Mouse (Mus musculus) midbrain, postnatal 0 days (tissue): ENCODE data around the gene Casp12. TPM values are rescaled to one million over a fixed set of nuclear protein-coding genes. Genes with fewer than 3 reads are reported as not detected.

Experiments
- ATAC-seq: fragments of 200-750 bp; cut with Nextera tagmentation; 2 replicates; pipeline ENCODE4 v1.8.0; 2017; ENCODE audit warnings: moderate number of reproducible peaks, mild to moderate bottlenecking, moderate TSS enrichment, moderate library complexity; ENCODE audit not compliant: low FRiP score
- DNase-seq: peaks from one replicate; pipeline ENCODE4 v3.0.0-alpha.2; 2015; ENCODE audit warnings: low spot score
- H3K27ac ChIP-seq: fragments of 300-500 bp; sonication (generic); 2 replicates; pipeline ENCODE4 v1.5.1; 2014; ENCODE audit warnings: low read depth, mild to moderate bottlenecking, low read length, mixed read lengths
- H3K27me3 ChIP-seq: fragments of 300-500 bp; sonication (generic); 2 replicates; pipeline ENCODE4 v1.6.1; 2014; ENCODE audit warnings: low read length, control low read depth, mixed read lengths; ENCODE audit not compliant: insufficient read depth
- H3K36me3 ChIP-seq: fragments of 300-500 bp; sonication (generic); 2 replicates; pipeline ENCODE4 v1.6.1; 2014; ENCODE audit warnings: low read length, control low read depth, mixed read lengths; ENCODE audit not compliant: insufficient read depth
- H3K4me1 ChIP-seq: fragments of 300-500 bp; sonication (generic); 2 replicates; pipeline ENCODE4 v1.6.1; 2014; ENCODE audit warnings: mild to moderate bottlenecking, control low read depth, antibody characterized with exemption, low read length, mixed read lengths; ENCODE audit not compliant: insufficient read depth
- H3K4me2 ChIP-seq: fragments of 300-500 bp; sonication (generic); 2 replicates; pipeline ENCODE4 v1.6.1; 2014; ENCODE audit warnings: low read depth, mild to moderate bottlenecking, low read length, mixed read lengths; ENCODE audit not compliant: poor library complexity, severe bottlenecking
- H3K4me3 ChIP-seq: fragments of 300-500 bp; sonication (generic); 2 replicates; pipeline ENCODE4 v1.5.1; 2014; ENCODE audit warnings: low read depth, mild to moderate bottlenecking, low read length, moderate library complexity
- H3K9ac ChIP-seq: fragments of 300-500 bp; sonication (generic); replicated peaks from 2 replicates; pipeline ENCODE4 v1.6.1; 2014; ENCODE audit warnings: mild to moderate bottlenecking, low read length, moderate library complexity, mixed read lengths; ENCODE audit not compliant: poor library complexity, severe bottlenecking
- H3K9me3 ChIP-seq: fragments of 300-500 bp; sonication (generic); 2 replicates; pipeline ENCODE4 v1.6.1; 2016; ENCODE audit warnings: low read length, control low read depth
- CTCF ChIP-seq: IDR thresholded peaks from 2 replicates; pipeline ENCODE4 v1.5.1; 2016; ENCODE audit warnings: antibody characterized with exemption, mild to moderate bottlenecking
- WGBS: fragments of 180-500 bp; shearing (Covaris S2); extraction: QIAGEN DNeasy Blood & Tissue Kit; methylation state at CpG from one replicate; pipeline ENCODE4 v1.1.7; 2014; 5-methylcytosine and 5-hydroxymethylcytosine counted together
- polyA plus RNA-seq: library from polyadenylated mRNA; unstranded; fragments of >200 nt; fragmentation: Nextera tagmentation; extraction: Ambion mirVana; gene quantifications from 2 replicates; pipeline ENCODE4 v1.2.1, GENCODE M21; 2015
- total RNA-seq: library from RNA; depleted of rRNA; stranded (reverse); fragments of >200 nt; gene quantifications from 2 replicates; pipeline ENCODE4 v1.2.3, GENCODE M21; 2014; rRNA removed

Casp12 gene
- 0.44 and 1.2 TPM in 2 replicates for total RNA-seq
- 0.84 and 1.2 TPM in 2 replicates for polyA plus RNA-seq

- Histone ChIP-seq H3K4me1 (no peaks in the 10 kb centered on the region), H3K27ac (no peak within 1 kb of the TSS), H3K27me3 (no peaks in the 10 kb centered on the region), H3K9me3 (no peaks in the 10 kb centered on the region), H3K4me3 (no peak within 1 kb of the TSS), H3K36me3 (no peaks in the 10 kb centered on the region), H3K4me2 (no peak within 1 kb of the TSS), H3K9ac (no peak within 1 kb of the TSS)
- DNase-seq (no peak), ATAC-seq (no peak)
- TF ChIP-seq CTCF: no peak
- 71% methylated on average over 4 of the region's 4 CpGs for WGBS
Observed at GRCm38 (mm10) chr9:5345291-5345898, at the start of gene Casp12. Gene Casp12 (plus strand): TSS chr9:5345430.

GRCm38 (mm10) chr9:5296354-5297237 is 48.6 kb upstream of the Casp12 start:
- 73% methylated on average over 2 of the region's 2 CpGs for WGBS
- Histone ChIP-seq H3K4me2 (no peak overlapping the region), H3K4me1 (no peaks in the 10 kb centered on the region), H3K9me3 (no peaks in the 10 kb centered on the region), H3K27ac (no peak overlapping the region), H3K36me3 (no peaks in the 10 kb centered on the region), H3K27me3 (no peaks in the 10 kb centered on the region), H3K4me3 (no peak overlapping the region), H3K9ac (no peak overlapping the region)
- 0 out of 2 replicates have a peak, but pooled peaks have one; percentile 10 for ATAC-seq
- no peak for DNase-seq
- no peak for TF ChIP-seq CTCF

GRCm38 (mm10) chr9:5298329-5299131 is 46.7 kb upstream of the Casp12 start, which contains the start of gene Casp1:
Gene Casp1 (plus strand): TSS chr9:5298517.
- DNase-seq (peak; percentile 2), ATAC-seq (no peak)
- Histone ChIP-seq H3K9ac (no peak within 1 kb of the TSS), H3K36me3 (no peaks in the 10 kb centered on the region), H3K27ac (no peak within 1 kb of the TSS), H3K27me3 (no peaks in the 10 kb centered on the region), H3K9me3 (no peaks in the 10 kb centered on the region), H3K4me2 (no peak within 1 kb of the TSS), H3K4me3 (no peak within 1 kb of the TSS), H3K4me1 (no peaks in the 10 kb centered on the region)
- no peak for TF ChIP-seq CTCF
- 71% methylated on average over 11 of the region's 11 CpGs for WGBS

GRCm38 (mm10) chr9:5299132-5299381 is 46.2 kb upstream of the Casp12 start:
- 81% methylated on average over 2 of the region's 2 CpGs for WGBS

GRCm38 (mm10) chr9:5308561-5308960 is 36.7 kb upstream of the Casp12 start, which contains the start of gene Casp4:
Gene Casp4 (plus strand): TSS chr9:5308828.
- Histone ChIP-seq H3K4me1 (no peaks in the 10 kb centered on the region), H3K4me3 (no peak within 1 kb of the TSS), H3K9ac (no peak within 1 kb of the TSS), H3K9me3 (no peaks in the 10 kb centered on the region), H3K4me2 (no peak within 1 kb of the TSS), H3K27ac (no peak within 1 kb of the TSS), H3K36me3 (no peaks in the 10 kb centered on the region), H3K27me3 (no peaks in the 10 kb centered on the region)
- DNase-seq (no peak), ATAC-seq (no peak)
- TF ChIP-seq CTCF: no peak
- WGBS: 75% methylated on average over 5 of the region's 5 CpGs

More at GRCm38 (mm10) chr9:5299132-5299381, 46.2 kb upstream of the Casp12 start:
- Histone ChIP-seq H3K4me2 (no peak overlapping the region), H3K36me3 (no peaks in the 10 kb centered on the region), H3K4me3 (no peak overlapping the region), H3K9ac (no peak overlapping the region), H3K27ac (no peak overlapping the region), H3K27me3 (no peaks in the 10 kb centered on the region), H3K4me1 (no peaks in the 10 kb centered on the region), H3K9me3 (no peaks in the 10 kb centered on the region)
- no peak for ATAC-seq
- TF ChIP-seq CTCF: no peak
- no peak for DNase-seq
